Comparison of ENCODE assay signal across 12 mouse cellular contexts in genomic region chr2:77056367-77056766, GRCm38 (mm10).
DNase-seq lines count a peak whose midpoint lies in the region; ATAC-seq lines count a peak whose summit lies in the region.
"Had no signal": no experiment of that assay in that cellular context is flagged by ENCODE, and none has a peak within 500 bp of the region (broad histone marks: within the 10 kb centered on the region; RNA-seq: fewer than 3 reads in every experiment).

No protein-coding gene starts in this region.

- H3K9me3 ChIP-seq in hindbrain, embryonic 15.5 days = no peaks in the 10 kb centered on the region
- H3K9me3 ChIP-seq in neural tube, embryonic 14.5 days (ENCODE audit: control insufficient read depth, low read length) = no peaks in the 10 kb centered on the region
- H3K9me3 ChIP-seq: embryonic facial prominence, embryonic 12.5 days had no signal

- H3K36me3 ChIP-seq in hindbrain, embryonic 15.5 days = no peaks in the 10 kb centered on the region
- no peaks in the 10 kb centered on the region for H3K36me3 ChIP-seq in neural tube, embryonic 14.5 days (ENCODE audit: control insufficient read depth, insufficient read depth, low read length)
- H3K36me3 ChIP-seq: embryonic facial prominence, embryonic 12.5 days had no signal

- no peaks in the 10 kb centered on the region for H3K27me3 ChIP-seq in hindbrain, embryonic 15.5 days
- H3K27me3 ChIP-seq in neural tube, embryonic 14.5 days (ENCODE audit: control insufficient read depth, insufficient read depth, low read length) = no peaks in the 10 kb centered on the region
- H3K27me3 ChIP-seq: embryonic facial prominence, embryonic 12.5 days had no signal

- WGBS in hindbrain, embryonic 15.5 days = 14% methylated on average over 11 of the region's 11 CpGs
- WGBS in neural tube, embryonic 14.5 days = 37% methylated on average over 11 of the region's 11 CpGs

- H3K4me1 ChIP-seq in hindbrain, embryonic 15.5 days (replicated peaks) = peaks cover 20% of the 10 kb centered on the region
- peaks cover 3% of the 10 kb centered on the region for H3K4me1 ChIP-seq in neural tube, embryonic 14.5 days (ENCODE audit: control insufficient read depth, insufficient read depth, low read length)
- H3K4me1 ChIP-seq: embryonic facial prominence, embryonic 12.5 days had no signal

- H3K4me2 ChIP-seq in hindbrain, embryonic 15.5 days = peak overlapping the region; percentile 37
- peak overlapping the region; percentile 23; the same call in 1 of the 2 replicates for H3K4me2 ChIP-seq in neural tube, embryonic 14.5 days (ENCODE audit: low read depth, low read length)
- H3K4me2 ChIP-seq: embryonic facial prominence, embryonic 12.5 days; lung, embryonic 14.5 days had no signal

- H3K9ac ChIP-seq in hindbrain, embryonic 15.5 days = no peak overlapping the region
- H3K9ac ChIP-seq in neural tube, embryonic 14.5 days (replicated peaks; ENCODE audit: low read depth, low read length) = 0 out of 2 replicates have a peak overlapping the region, but pooled peaks have one; percentile 22
- H3K9ac ChIP-seq: embryonic facial prominence, embryonic 12.5 days; lung, embryonic 14.5 days had no signal

- DNase-seq in frontal cortex, adult 2 months (ENCODE audit: extremely low spot score in 1 of 2, low spot score in 1 of 2) = peak; percentile 18 to 46
- DNase-seq in frontal cortex, postnatal 25 days (ENCODE audit: low spot score in 2 of 2) = no peak
- DNase-seq in cerebellum, adult 9-11 months = peak; percentile 18
- no peak for DNase-seq in lung, adult 18-20 months
- no peak for DNase-seq in spleen, postnatal 14 days (ENCODE audit: low spot score in 2 of 2)
- DNase-seq in adrenal gland, adult 18-20 months (ENCODE audit: low spot score in 2 of 2) = no peak
- DNase-seq: gastrocnemius, postnatal 14 days; lung, embryonic 14.5 days; spleen, adult 18-20 months had no signal

- no peak overlapping the region; the same call in none of the 2 replicates for H3K27ac ChIP-seq in hindbrain, embryonic 15.5 days (replicated peaks)
- peak overlapping the region; percentile 29; the same call in 1 of the 2 replicates for H3K27ac ChIP-seq in neural tube, embryonic 14.5 days (ENCODE audit: low read depth, low read length)
- H3K27ac ChIP-seq: embryonic facial prominence, embryonic 12.5 days had no signal

- ATAC-seq in hindbrain, embryonic 15.5 days (ENCODE audit: low FRiP score, low read depth) = peak; percentile 75
- ATAC-seq in neural tube, embryonic 14.5 days (ENCODE audit: low read depth) = peak; percentile 64

- H3K4me3 ChIP-seq in hindbrain, embryonic 15.5 days = no peak overlapping the region
- no peak overlapping the region for H3K4me3 ChIP-seq in neural tube, embryonic 14.5 days (ENCODE audit: low read depth, low read length)
- H3K4me3 ChIP-seq: embryonic facial prominence, embryonic 12.5 days had no signal

Comparison
In these comparisons a context has a peak if more than half of its experiments do, and no peak if none do; other contexts are left out.
1. DNase-seq: peak in frontal cortex, adult 2 months (2 of 2) and cerebellum, adult 9-11 months (single experiment); none in frontal cortex, postnatal 25 days (0 of 2), lung, adult 18-20 months (0 of 2), spleen, postnatal 14 days (0 of 2) and adrenal gland, adult 18-20 months (0 of 2).